Mouse (Mus musculus): Measurements from ENCODE around the gene Mpv17l2. TPM values are rescaled to one million over a fixed set of nuclear protein-coding genes. Genes with fewer than 3 reads are reported as not detected.
A peak's percentile ranks its signal among the peaks of the same experiment; 100 is the strongest.

The Mpv17l2 gene
- 29.3 and 36.7 TPM in 2 replicates for polyA plus RNA-seq (2015; fragmentation: Nextera tagmentation; extraction: Ambion mirVana)

GRCm38 (mm10) chr8:70760775-70761406, at the start of gene Mpv17l2:
Mpv17l2 (minus strand) TSS chr8:70760946.
- peak within 1 kb of the TSS; percentile 99 for H3K4me2 ChIP-seq

GRCm38 (mm10) chr8:70808955-70809701, 48.4 kb upstream of the Mpv17l2 start:
- 71% methylated on average over 8 of the region's 8 CpGs for WGBS
- Histone ChIP-seq H3K9ac (no peak overlapping the region), H3K4me3 (no peak overlapping the region), H3K4me1 (peaks cover 15% of the 10 kb centered on the region), H3K4me2 (no peak overlapping the region), H3K27ac (no peak overlapping the region), H3K27me3 (peaks cover 31% of the 10 kb centered on the region), H3K36me3 (no peaks in the 10 kb centered on the region), H3K9me3 (no peaks in the 10 kb centered on the region)
- no peak for ATAC-seq (ENCODE audit: insufficient number of reproducible peaks, insufficient read depth, low FRiP score, low TSS enrichment, low read depth)

More at GRCm38 (mm10) chr8:70760775-70761406, at the start of gene Mpv17l2:
- H3K4me3 ChIP-seq = peak within 1 kb of the TSS; percentile 68
- H3K9ac ChIP-seq = peak within 1 kb of the TSS; percentile 85
- peaks cover 35% of the 10 kb centered on the region for H3K36me3 ChIP-seq
- H3K4me1 ChIP-seq = peaks cover 30% of the 10 kb centered on the region
- no peaks in the 10 kb centered on the region for H3K27me3 ChIP-seq
- ATAC-seq (ENCODE audit: insufficient number of reproducible peaks, insufficient read depth, low FRiP score, low TSS enrichment, low read depth) = peak; percentile 94
- H3K9me3 ChIP-seq = no peaks in the 10 kb centered on the region
- under 1% methylated on average over 55 of the region's 55 CpGs for WGBS
- peak within 1 kb of the TSS; percentile 68 for H3K27ac ChIP-seq

- Histone ChIP-seq H3K27me3 (peaks cover 37% of the 10 kb centered on the region), H3K4me2 (no peak within 1 kb of the TSS), H3K36me3 (no peaks in the 10 kb centered on the region), H3K4me3 (no peak within 1 kb of the TSS), H3K4me1 (peaks cover 22% of the 10 kb centered on the region), H3K9ac (no peak within 1 kb of the TSS), H3K9me3 (no peaks in the 10 kb centered on the region), H3K27ac (no peak within 1 kb of the TSS)
- no peak for ATAC-seq (ENCODE audit: insufficient number of reproducible peaks, insufficient read depth, low FRiP score, low TSS enrichment, low read depth)
- WGBS = 62% methylated on average over 5 of the region's 5 CpGs
Observed at GRCm38 (mm10) chr8:70808239-70808638, 47.5 kb upstream of the Mpv17l2 start, which contains the start of gene Il12rb1. Il12rb1 (plus strand) TSS chr8:70808449.

GRCm38 (mm10) chr8:70807304-70807703, 46.6 kb upstream of the Mpv17l2 start:
- no peak overlapping the region for H3K27ac ChIP-seq
- H3K9ac ChIP-seq = no peak overlapping the region
- no peak overlapping the region for H3K4me2 ChIP-seq
- peaks cover 22% of the 10 kb centered on the region for H3K4me1 ChIP-seq
- H3K36me3 ChIP-seq = no peaks in the 10 kb centered on the region
- 39% methylated on average over 1 of the region's 1 CpGs for WGBS
- H3K4me3 ChIP-seq = no peak overlapping the region
- H3K27me3 ChIP-seq = peaks cover 46% of the 10 kb centered on the region
- no peaks in the 10 kb centered on the region for H3K9me3 ChIP-seq
- ATAC-seq (ENCODE audit: insufficient number of reproducible peaks, insufficient read depth, low FRiP score, low TSS enrichment, low read depth) = no peak

- H3K27me3 ChIP-seq = peaks cover 53% of the 10 kb centered on the region
- WGBS = 77% methylated on average over 4 of the region's 4 CpGs
- peaks cover 19% of the 10 kb centered on the region for H3K4me1 ChIP-seq
- no peak overlapping the region for H3K4me3 ChIP-seq
- no peaks in the 10 kb centered on the region for H3K36me3 ChIP-seq
- no peak overlapping the region for H3K9ac ChIP-seq
- no peak overlapping the region for H3K27ac ChIP-seq
- H3K4me2 ChIP-seq = no peak overlapping the region
- ATAC-seq (ENCODE audit: insufficient number of reproducible peaks, insufficient read depth, low FRiP score, low TSS enrichment, low read depth) = no peak
- H3K9me3 ChIP-seq = no peaks in the 10 kb centered on the region
Observed at GRCm38 (mm10) chr8:70806541-70806940, 45.8 kb upstream of the Mpv17l2 start.

GRCm38 (mm10) chr8:70804481-70805206, 43.9 kb upstream of the Mpv17l2 start, which contains the start of gene Mast3:
Mast3 (minus strand) TSS chr8:70805054.
- Histone ChIP-seq H3K9ac (peak within 1 kb of the TSS; percentile 65), H3K4me2 (peak within 1 kb of the TSS; percentile 89), H3K9me3 (no peaks in the 10 kb centered on the region), H3K4me3 (peak within 1 kb of the TSS; percentile 59), H3K27ac (peak within 1 kb of the TSS; percentile 5; the same call in 1 of the 2 replicates), H3K36me3 (no peaks in the 10 kb centered on the region), H3K27me3 (peaks cover 70% of the 10 kb centered on the region), H3K4me1 (peaks cover 15% of the 10 kb centered on the region)
- peak; percentile 75 for ATAC-seq (ENCODE audit: insufficient number of reproducible peaks, insufficient read depth, low FRiP score, low TSS enrichment, low read depth)
- WGBS = under 1% methylated on average over 45 of the region's 45 CpGs

- no peak for ATAC-seq (ENCODE audit: insufficient number of reproducible peaks, insufficient read depth, low FRiP score, low TSS enrichment, low read depth)
- peak overlapping the region; percentile 65 for H3K9ac ChIP-seq
- WGBS = 1% methylated on average over 44 of the region's 47 CpGs
- peaks cover 15% of the 10 kb centered on the region for H3K4me1 ChIP-seq
- no peaks in the 10 kb centered on the region for H3K36me3 ChIP-seq
- H3K4me2 ChIP-seq = peak overlapping the region; percentile 89
- H3K4me3 ChIP-seq = peak overlapping the region; percentile 59
- H3K9me3 ChIP-seq = no peaks in the 10 kb centered on the region
- peaks cover 78% of the 10 kb centered on the region for H3K27me3 ChIP-seq
- H3K27ac ChIP-seq = peak overlapping the region; percentile 5; the same call in 1 of the 2 replicates
Observed at GRCm38 (mm10) chr8:70803761-70804480, 43.2 kb upstream of the Mpv17l2 start.

GRCm38 (mm10) chr8:70802786-70803510, 42.2 kb upstream of the Mpv17l2 start:
- ATAC-seq (ENCODE audit: insufficient number of reproducible peaks, insufficient read depth, low FRiP score, low TSS enrichment, low read depth) = no peak
- Histone ChIP-seq H3K36me3 (no peaks in the 10 kb centered on the region), H3K9me3 (no peaks in the 10 kb centered on the region), H3K27me3 (peaks cover 87% of the 10 kb centered on the region), H3K9ac (no peak overlapping the region), H3K4me2 (peak overlapping the region; percentile 89; the same call in 1 of the 2 replicates), H3K4me3 (no peak overlapping the region), H3K4me1 (peaks cover 19% of the 10 kb centered on the region), H3K27ac (no peak overlapping the region)
- WGBS = 58% methylated on average over 11 of the region's 11 CpGs

- Histone ChIP-seq H3K4me2 (no peak overlapping the region), H3K36me3 (no peaks in the 10 kb centered on the region), H3K9me3 (no peaks in the 10 kb centered on the region), H3K9ac (no peak overlapping the region), H3K4me1 (peaks cover 22% of the 10 kb centered on the region), H3K4me3 (no peak overlapping the region), H3K27me3 (peaks cover 86% of the 10 kb centered on the region), H3K27ac (no peak overlapping the region)
- no peak for ATAC-seq (ENCODE audit: insufficient number of reproducible peaks, insufficient read depth, low FRiP score, low TSS enrichment, low read depth)
- WGBS = 81% methylated on average over 1 of the region's 1 CpGs
Observed at GRCm38 (mm10) chr8:70801830-70802229, 41.1 kb upstream of the Mpv17l2 start.

- Histone ChIP-seq H3K9ac (no peak overlapping the region), H3K27me3 (peaks cover 80% of the 10 kb centered on the region), H3K27ac (no peak overlapping the region), H3K4me3 (no peak overlapping the region), H3K36me3 (no peaks in the 10 kb centered on the region), H3K4me2 (no peak overlapping the region), H3K9me3 (no peaks in the 10 kb centered on the region), H3K4me1 (peaks cover 28% of the 10 kb centered on the region)
- no peak for ATAC-seq (ENCODE audit: insufficient number of reproducible peaks, insufficient read depth, low FRiP score, low TSS enrichment, low read depth)
- 34% methylated on average over 15 of the region's 15 CpGs for WGBS
Observed at GRCm38 (mm10) chr8:70801156-70801555, 40.4 kb upstream of the Mpv17l2 start.
